Mouse (Mus musculus): Measurements from ENCODE around the gene Mospd3. TPM values are rescaled to one million over a fixed set of nuclear protein-coding genes. Genes with fewer than 3 reads are reported as not detected.

Mospd3 gene
- total RNA-seq, 4 experiments from 2014 or later: 19.2 to 28.5 (median 26.2) TPM

DNA sequence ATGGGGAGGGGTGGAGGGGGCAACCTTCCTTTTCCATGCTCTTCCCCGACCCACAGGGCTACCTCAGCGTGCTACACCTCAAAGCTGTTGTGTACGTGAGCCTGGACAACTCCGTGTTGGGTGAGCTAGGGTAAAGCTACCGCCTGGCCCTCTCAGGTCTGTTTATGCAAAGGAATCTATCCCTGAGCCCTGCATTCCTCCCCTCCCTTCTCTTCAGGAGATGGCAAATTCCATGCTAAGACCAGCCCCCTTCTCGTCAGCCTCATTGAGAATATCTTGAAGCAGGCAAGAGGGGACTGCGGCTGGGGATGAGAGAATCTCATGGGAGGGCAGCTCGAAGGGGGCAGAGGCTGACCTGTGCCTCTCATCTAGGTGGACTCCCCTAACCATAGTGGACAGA lies 18.2 kb downstream of the Mospd3 start:
- no peak for DNase-seq (ENCODE audit: low spot score in 2 of 2)

- DNase-seq (ENCODE audit: low spot score in 2 of 2): no peak
Measured at GRCm38 (mm10) chr5:137580246-137580645, 20.6 kb downstream of the Mospd3 start.

GRCm38 (mm10) chr5:137574470-137574901 lies 26.4 kb downstream of the Mospd3 start:
- peak; percentile 41 to 55 for DNase-seq (ENCODE audit: low spot score in 2 of 2)

GRCm38 (mm10) chr5:137570691-137571586 lies 29.9 kb downstream of the Mospd3 start:
- DNase-seq (ENCODE audit: low spot score in 2 of 2): no peak

GRCm38 (mm10) chr5:137570181-137570580 lies 30.7 kb downstream of the Mospd3 start:
- DNase-seq (ENCODE audit: low spot score in 2 of 2): no peak

GRCm38 (mm10) chr5:137569665-137570064 lies 31.2 kb downstream of the Mospd3 start, which contains the start of gene Tfr2:
TSS of gene Tfr2 (plus strand) at chr5:137569840.
- DNase-seq (ENCODE audit: low spot score in 2 of 2): no peak

GRCm38 (mm10) chr5:137569031-137569430 lies 31.8 kb downstream of the Mospd3 start:
- DNase-seq (ENCODE audit: low spot score in 2 of 2): no peak

- no peak for DNase-seq (ENCODE audit: low spot score in 2 of 2)
Measured at GRCm38 (mm10) chr5:137568223-137568798, 32.5 kb downstream of the Mospd3 start.

DNA sequence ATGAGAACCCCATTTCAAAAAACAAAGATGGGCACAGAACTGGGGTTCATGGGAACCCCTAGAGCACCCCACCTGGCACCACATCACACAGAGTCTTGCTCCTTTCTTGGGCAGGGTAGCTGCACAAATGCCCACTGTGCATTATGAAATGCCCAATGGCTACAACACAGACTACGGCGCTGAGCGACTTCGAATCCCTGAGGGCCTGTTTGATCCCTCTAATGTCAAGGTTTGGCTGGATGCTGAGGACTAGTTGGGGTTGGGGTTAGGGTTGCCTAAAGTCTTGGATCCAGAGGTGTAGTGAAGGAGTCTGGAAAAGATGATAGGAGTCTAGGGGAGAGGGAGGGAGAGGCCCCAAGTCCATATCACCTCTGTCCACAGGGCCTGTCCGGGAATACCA lies 34.4 kb downstream of the Mospd3 start:
- no peak for DNase-seq (ENCODE audit: low spot score in 2 of 2)

GRCm38 (mm10) chr5:137565744-137566143 lies 35.1 kb downstream of the Mospd3 start:
- DNase-seq (ENCODE audit: low spot score in 2 of 2): no peak

- peak in 1 of 2 experiments; percentile 51 for DNase-seq (ENCODE audit: low spot score in 2 of 2)
Measured at GRCm38 (mm10) chr5:137562965-137563364, 37.9 kb downstream of the Mospd3 start.

- no peak for DNase-seq (ENCODE audit: low spot score in 2 of 2)
Measured at GRCm38 (mm10) chr5:137561556-137561955, 39.3 kb downstream of the Mospd3 start.

- no peak for DNase-seq (ENCODE audit: low spot score in 2 of 2)
Measured at GRCm38 (mm10) chr5:137553898-137554297, 47.0 kb downstream of the Mospd3 start.

DNA sequence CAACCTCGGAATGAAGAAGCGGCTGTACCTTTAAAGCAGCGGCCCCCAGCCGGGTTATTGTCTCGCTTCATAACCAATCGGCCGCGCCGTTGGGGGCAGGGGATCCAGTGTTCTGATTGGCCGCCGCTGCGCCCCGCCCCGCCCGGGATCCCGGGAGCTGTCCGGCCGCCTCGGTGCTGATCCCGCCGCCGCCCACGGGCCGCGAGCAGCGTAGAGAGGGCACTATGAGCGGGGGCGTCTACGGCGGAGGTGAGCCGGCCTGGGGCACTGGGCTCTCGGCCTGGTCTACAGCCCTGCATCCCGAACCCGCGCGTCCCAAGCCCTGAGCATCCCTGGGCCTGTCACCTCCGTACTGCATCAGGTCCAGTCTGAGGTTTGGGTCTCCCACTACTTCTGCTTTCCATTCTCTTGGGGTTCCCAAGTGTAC lies 47.4 kb downstream of the Mospd3 start, which contains the start of gene Actl6b:
TSS of gene Actl6b (plus strand) at position 107 of the 427 bp plus-strand sequence.
- peak; percentile 83 for DNase-seq (ENCODE audit: low spot score in 2 of 2)

DNA sequence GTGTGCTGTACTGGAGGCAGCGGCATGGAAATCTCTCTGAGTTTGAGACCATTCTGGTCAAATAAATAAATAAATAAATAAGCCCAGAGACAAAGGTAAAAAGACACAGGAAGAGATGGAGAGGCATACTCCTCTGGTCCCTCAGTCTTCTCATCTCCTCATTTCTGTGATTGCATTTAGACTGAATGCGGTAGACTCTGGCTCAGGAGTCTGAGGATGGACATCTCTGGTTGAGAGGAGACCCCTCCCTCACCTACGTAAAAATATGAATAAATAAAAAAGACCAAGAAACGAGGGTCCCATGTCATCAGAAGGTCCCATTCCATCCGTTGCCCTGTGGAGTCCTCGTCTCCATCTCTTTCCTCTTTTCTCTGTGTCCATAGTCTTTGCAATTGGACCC lies 47.9 kb downstream of the Mospd3 start:
- no peak for DNase-seq (ENCODE audit: low spot score in 2 of 2)

DNA sequence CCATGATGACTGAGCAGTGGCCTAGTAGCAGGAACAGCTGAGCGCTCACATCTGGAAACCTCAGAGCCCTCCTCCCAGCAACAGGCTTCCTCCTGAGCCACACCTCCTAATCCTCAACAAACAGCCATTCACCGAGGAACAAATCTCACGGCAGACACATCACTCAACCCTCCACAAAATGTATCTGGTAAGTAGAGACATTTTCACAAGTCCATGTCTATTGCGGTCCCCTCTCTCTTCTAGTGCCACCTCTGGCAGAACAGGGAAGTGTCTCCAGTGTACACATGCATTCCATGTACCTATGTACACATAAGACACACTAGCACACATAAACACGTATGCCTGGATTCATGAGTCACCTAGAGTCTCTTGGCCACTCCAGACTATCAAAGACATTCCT lies 49.7 kb downstream of the Mospd3 start:
- no peak for DNase-seq (ENCODE audit: low spot score in 2 of 2)

- DNase-seq (ENCODE audit: low spot score in 2 of 2): no peak
Measured at GRCm38 (mm10) chr5:137549840-137550239, 51.0 kb downstream of the Mospd3 start.

Other genes starting within 250 kb of the Mospd3 start
- gene Zan, start 124.0 kb downstream of the Mospd3 start, total RNA-seq (2022): under 1 TPM; 0.16 to 0.22 (median 0.17) TPM
- 10 to 100 TPM; 30.4 to 33.1 (median 32.4) TPM for gene Pop7, start 98.5 kb downstream of the Mospd3 start, total RNA-seq (2022)
- gene Gigyf1, start 82.5 kb downstream of the Mospd3 start, total RNA-seq (2022): 10 to 100 TPM; 60.2 to 75.9 (median 65.5) TPM
- gene Epo, start 67.8 kb downstream of the Mospd3 start, total RNA-seq (2022): not detected
- gene Gnb2, start 67.5 kb downstream of the Mospd3 start, total RNA-seq (2022): 100 to 1,000 TPM; 572 to 587 (median 576) TPM
- 100 to 1,000 TPM; 116 to 137 (median 125) TPM for gene Actl6b, start 47.5 kb downstream of the Mospd3 start, total RNA-seq (2022)
- 10 to 100 TPM; 12.5 to 21.7 (median 15.9) TPM for gene Tfr2, start 31.2 kb downstream of the Mospd3 start, total RNA-seq (2022)
- gene Pcolce, start 12.7 kb upstream of the Mospd3 start, total RNA-seq (2022): 1 to 10 TPM; 7.2 to 9.6 (median 8.9) TPM
- under 1 TPM; 0.22 to 0.69 (median 0.34) TPM for gene Fbxo24, start 27.9 kb upstream of the Mospd3 start, total RNA-seq (2022)
- 10 to 100 TPM; 18.8 to 26.8 (median 22.5) TPM for gene Lrch4, start 28.1 kb upstream of the Mospd3 start, total RNA-seq (2022)
- 10 to 100 TPM; 14.7 to 24.8 (median 19.2) TPM for gene Gm20605, start 28.1 kb upstream of the Mospd3 start, total RNA-seq (2022)
- 10 to 100 TPM in 3 of 4 experiments, 1 to 10 TPM in 1; 8.0 to 14.2 (median 10.6) TPM for gene Sap25, start 40.3 kb upstream of the Mospd3 start, total RNA-seq (2022)
- under 1 TPM; 0.12 to 0.49 (median 0.28) TPM for gene Irs3, start 44.7 kb upstream of the Mospd3 start, total RNA-seq (2022)
- gene Agfg2, start 83.7 kb upstream of the Mospd3 start, total RNA-seq (2022): 10 to 100 TPM; 66.1 to 66.6 (median 66.5) TPM
- 10 to 100 TPM; 64.7 to 77.5 (median 68.4) TPM for gene Nyap1, start 140.5 kb upstream of the Mospd3 start, total RNA-seq (2022)
- 100 to 1,000 TPM; 146 to 236 (median 178) TPM for gene Tsc22d4, start 144.7 kb upstream of the Mospd3 start, total RNA-seq (2022)
- gene Ppp1r35, start 177.8 kb upstream of the Mospd3 start, total RNA-seq (2022): 10 to 100 TPM; 11.5 to 16.3 (median 14.1) TPM
- 10 to 100 TPM; 44.6 to 52.9 (median 48.3) TPM for gene Mepce, start 186.6 kb upstream of the Mospd3 start, total RNA-seq (2022)
- 1 to 10 TPM; 6.7 to 9.1 (median 7.5) TPM for gene Zcwpw1, start 186.7 kb upstream of the Mospd3 start, total RNA-seq (2022)
- 1 to 10 TPM in 3 of 4 experiments, under 1 TPM in 1; 0.23 to 4.3 (median 2.6) TPM for gene Pilra, start 235.2 kb upstream of the Mospd3 start, total RNA-seq (2022)